Mouse (Mus musculus): ENCODE results near the gene Ambra1. TPM values are rescaled to one million over a fixed set of nuclear protein-coding genes. Genes with fewer than 3 reads are reported as not detected.

Ambra1 gene
- polyA plus RNA-seq, 1 experiment from 2014 or later, result 16.1 TPM

- H3K9me3 ChIP-seq (ENCODE audit: control insufficient read depth, low read length), result no peaks in the 10 kb centered on the region
- H3K27ac ChIP-seq (ENCODE audit: low read length), result peak overlapping the region; percentile 54
- H3K36me3 ChIP-seq (ENCODE audit: control insufficient read depth, insufficient read depth, low read length), result no peaks in the 10 kb centered on the region
- H3K4me1 ChIP-seq (replicated peaks; ENCODE audit: control insufficient read depth, insufficient read depth, low read length), result peaks cover 39% of the 10 kb centered on the region
- no peaks in the 10 kb centered on the region for H3K27me3 ChIP-seq (ENCODE audit: control insufficient read depth, insufficient read depth, low read depth, low read length)
- H3K4me2 ChIP-seq (ENCODE audit: low read depth, low read length), result no peak overlapping the region
- ATAC-seq (ENCODE audit: low read depth), result no peak
- WGBS, result 59% methylated on average over 11 of the region's 11 CpGs
- no peak overlapping the region for H3K4me3 ChIP-seq (ENCODE audit: low read length)
- H3K9ac ChIP-seq (ENCODE audit: low read length), result peak overlapping the region; percentile 16; the same call in 1 of the 2 replicates
These were observed 217.6 kb downstream of the Ambra1 start for GRCm38 (mm10) chr2:91947397-91948150.

- Histone ChIP-seq H3K27ac (ENCODE audit: low read length) (peak overlapping the region; percentile 54), H3K4me3 (ENCODE audit: low read length) (no peak overlapping the region)
These were observed 218.2 kb downstream of the Ambra1 start for GRCm38 (mm10) chr2:91948151-91948509.

GRCm38 (mm10) chr2:91948792-91949241, 218.9 kb downstream of the Ambra1 start:
- Histone ChIP-seq H3K4me1 (replicated peaks; ENCODE audit: control insufficient read depth, insufficient read depth, low read length) (peaks cover 47% of the 10 kb centered on the region), H3K9ac (ENCODE audit: low read length) (no peak overlapping the region), H3K4me2 (ENCODE audit: low read depth, low read length) (no peak overlapping the region), H3K27me3 (ENCODE audit: control insufficient read depth, insufficient read depth, low read depth, low read length) (no peaks in the 10 kb centered on the region), H3K27ac (ENCODE audit: low read length) (no peak overlapping the region), H3K36me3 (ENCODE audit: control insufficient read depth, insufficient read depth, low read length) (no peaks in the 10 kb centered on the region), H3K4me3 (ENCODE audit: low read length) (no peak overlapping the region), H3K9me3 (ENCODE audit: control insufficient read depth, low read length) (no peaks in the 10 kb centered on the region)
- no peak for ATAC-seq (ENCODE audit: low read depth)
- 58% methylated on average over 3 of the region's 3 CpGs for WGBS

More at GRCm38 (mm10) chr2:91948151-91948509, 218.2 kb downstream of the Ambra1 start:
- no peak overlapping the region for H3K9ac ChIP-seq (ENCODE audit: low read length)
- no peak for ATAC-seq (ENCODE audit: low read depth)
- WGBS, result 60% methylated on average over 6 of the region's 6 CpGs
- no peak overlapping the region for H3K4me2 ChIP-seq (ENCODE audit: low read depth, low read length)
- H3K36me3 ChIP-seq (ENCODE audit: control insufficient read depth, insufficient read depth, low read length), result no peaks in the 10 kb centered on the region
- no peaks in the 10 kb centered on the region for H3K27me3 ChIP-seq (ENCODE audit: control insufficient read depth, insufficient read depth, low read depth, low read length)
- H3K9me3 ChIP-seq (ENCODE audit: control insufficient read depth, low read length), result no peaks in the 10 kb centered on the region
- H3K4me1 ChIP-seq (replicated peaks; ENCODE audit: control insufficient read depth, insufficient read depth, low read length), result peaks cover 40% of the 10 kb centered on the region

- Histone ChIP-seq H3K9me3 (ENCODE audit: control insufficient read depth, low read length) (no peaks in the 10 kb centered on the region), H3K27ac (ENCODE audit: low read length) (peak overlapping the region; percentile 89), H3K4me3 (ENCODE audit: low read length) (peak overlapping the region; percentile 29), H3K27me3 (ENCODE audit: control insufficient read depth, insufficient read depth, low read depth, low read length) (no peaks in the 10 kb centered on the region), H3K4me2 (ENCODE audit: low read depth, low read length) (peak overlapping the region; percentile 55), H3K36me3 (ENCODE audit: control insufficient read depth, insufficient read depth, low read length) (no peaks in the 10 kb centered on the region), H3K9ac (ENCODE audit: low read length) (peak overlapping the region; percentile 60), H3K4me1 (replicated peaks; ENCODE audit: control insufficient read depth, insufficient read depth, low read length) (peaks cover 55% of the 10 kb centered on the region)
- peak; percentile 62 for ATAC-seq (ENCODE audit: low read depth)
- WGBS, result 54% methylated on average over 17 of the region's 17 CpGs
These were observed 219.7 kb downstream of the Ambra1 start for GRCm38 (mm10) chr2:91949411-91950274.

- no peaks in the 10 kb centered on the region for H3K9me3 ChIP-seq (ENCODE audit: control insufficient read depth, low read length)
- peak overlapping the region; percentile 60 for H3K9ac ChIP-seq (ENCODE audit: low read length)
- ATAC-seq (ENCODE audit: low read depth), result peak; percentile 62
- H3K4me2 ChIP-seq (ENCODE audit: low read depth, low read length), result peak overlapping the region; percentile 55
- WGBS, result 19% methylated on average over 15 of the region's 15 CpGs
- H3K36me3 ChIP-seq (ENCODE audit: control insufficient read depth, insufficient read depth, low read length), result no peaks in the 10 kb centered on the region
- peak overlapping the region; percentile 29 for H3K4me3 ChIP-seq (ENCODE audit: low read length)
- peaks cover 64% of the 10 kb centered on the region for H3K4me1 ChIP-seq (replicated peaks; ENCODE audit: control insufficient read depth, insufficient read depth, low read length)
- H3K27me3 ChIP-seq (ENCODE audit: control insufficient read depth, insufficient read depth, low read depth, low read length), result no peaks in the 10 kb centered on the region
- peak overlapping the region; percentile 89 for H3K27ac ChIP-seq (ENCODE audit: low read length)
These were observed 220.5 kb downstream of the Ambra1 start for GRCm38 (mm10) chr2:91950275-91951085.

- Histone ChIP-seq H3K27me3 (ENCODE audit: control insufficient read depth, insufficient read depth, low read depth, low read length) (no peaks in the 10 kb centered on the region), H3K4me2 (ENCODE audit: low read depth, low read length) (no peak overlapping the region), H3K9ac (ENCODE audit: low read length) (0 out of 2 replicates have a peak overlapping the region, but pooled peaks have one; percentile 43), H3K36me3 (ENCODE audit: control insufficient read depth, insufficient read depth, low read length) (no peaks in the 10 kb centered on the region), H3K27ac (ENCODE audit: low read length) (peak overlapping the region; percentile 91), H3K4me3 (ENCODE audit: low read length) (no peak overlapping the region), H3K4me1 (replicated peaks; ENCODE audit: control insufficient read depth, insufficient read depth, low read length) (peaks cover 67% of the 10 kb centered on the region), H3K9me3 (ENCODE audit: control insufficient read depth, low read length) (no peaks in the 10 kb centered on the region)
- ATAC-seq (ENCODE audit: low read depth), result peak; percentile 79
- WGBS, result 11% methylated on average over 5 of the region's 5 CpGs
These were observed 223.9 kb downstream of the Ambra1 start for GRCm38 (mm10) chr2:91953825-91954224.

GRCm38 (mm10) chr2:91955121-91955591, 225.2 kb downstream of the Ambra1 start:
- no peak overlapping the region for H3K4me3 ChIP-seq (ENCODE audit: low read length)
- H3K27me3 ChIP-seq (ENCODE audit: control insufficient read depth, insufficient read depth, low read depth, low read length), result no peaks in the 10 kb centered on the region
- H3K27ac ChIP-seq (ENCODE audit: low read length), result peak overlapping the region; percentile 91
- 55% methylated on average over 4 of the region's 4 CpGs for WGBS
- H3K9ac ChIP-seq (ENCODE audit: low read length), result no peak overlapping the region
- ATAC-seq (ENCODE audit: low read depth), result peak; percentile 14; the same call in 1 of the 2 replicates
- H3K36me3 ChIP-seq (ENCODE audit: control insufficient read depth, insufficient read depth, low read length), result no peaks in the 10 kb centered on the region
- no peak overlapping the region for H3K4me2 ChIP-seq (ENCODE audit: low read depth, low read length)
- peaks cover 64% of the 10 kb centered on the region for H3K4me1 ChIP-seq (replicated peaks; ENCODE audit: control insufficient read depth, insufficient read depth, low read length)
- no peaks in the 10 kb centered on the region for H3K9me3 ChIP-seq (ENCODE audit: control insufficient read depth, low read length)

- ATAC-seq (ENCODE audit: low read depth), result no peak
- 75% methylated on average over 6 of the region's 6 CpGs for WGBS
- no peak overlapping the region for H3K4me2 ChIP-seq (ENCODE audit: low read depth, low read length)
- no peaks in the 10 kb centered on the region for H3K9me3 ChIP-seq (ENCODE audit: control insufficient read depth, low read length)
- H3K27ac ChIP-seq (ENCODE audit: low read length), result peak overlapping the region; percentile 91
- H3K9ac ChIP-seq (ENCODE audit: low read length), result no peak overlapping the region
- peaks cover 57% of the 10 kb centered on the region for H3K4me1 ChIP-seq (replicated peaks; ENCODE audit: control insufficient read depth, insufficient read depth, low read length)
- H3K36me3 ChIP-seq (ENCODE audit: control insufficient read depth, insufficient read depth, low read length), result no peaks in the 10 kb centered on the region
- no peaks in the 10 kb centered on the region for H3K27me3 ChIP-seq (ENCODE audit: control insufficient read depth, insufficient read depth, low read depth, low read length)
- no peak overlapping the region for H3K4me3 ChIP-seq (ENCODE audit: low read length)
These were observed 225.9 kb downstream of the Ambra1 start for GRCm38 (mm10) chr2:91955875-91956274.
